Mouse (Mus musculus) forebrain, embryonic 16.5 days (tissue): ENCODE measurements around the gene Arhgap18. TPM values are rescaled to one million over a fixed set of nuclear protein-coding genes. Genes with fewer than 3 reads are reported as not detected.
"Not testable (repeated sequence)": the region's sequence is repeated elsewhere in the genome, so short reads cannot be mapped to it uniquely, and the experiment has no call there.

Experiments
- ATAC-seq: fragments of 200-750 bp; cut with Nextera tagmentation; 2 replicates; pipeline ENCODE4 v1.8.0; 2017; ENCODE audit warnings: mild to moderate bottlenecking, moderate library complexity
- H3K27ac ChIP-seq: fragments of 300-500 bp; sonication (generic); 2 replicates; pipeline ENCODE4 v1.5.1; 2014; ENCODE audit warnings: low read length, control low read depth
- H3K27me3 ChIP-seq: fragments of 300-500 bp; sonication (generic); replicated peaks from 2 replicates; pipeline ENCODE4 v1.6.1; 2014; ENCODE audit warnings: low read length; ENCODE audit not compliant: control insufficient read depth, insufficient read depth
- H3K36me3 ChIP-seq: fragments of 300-500 bp; sonication (generic); 2 replicates; pipeline ENCODE4 v1.6.1; 2014; ENCODE audit not compliant: control insufficient read depth, insufficient read depth
- H3K4me1 ChIP-seq: fragments of 300-500 bp; sonication (generic); replicated peaks from 2 replicates; pipeline ENCODE4 v1.6.1; 2014; ENCODE audit warnings: low read length; ENCODE audit not compliant: control insufficient read depth, insufficient read depth
- H3K4me2 ChIP-seq: fragments of 300-500 bp; sonication (generic); 2 replicates; pipeline ENCODE4 v1.6.1; 2014; ENCODE audit warnings: mild to moderate bottlenecking, low read length, control low read depth
- H3K4me3 ChIP-seq: fragments of 300-500 bp; sonication (generic); replicated peaks from 2 replicates; pipeline ENCODE4 v1.5.1; 2014; ENCODE audit warnings: mild to moderate bottlenecking, low read length, control low read depth
- H3K9ac ChIP-seq: fragments of 300-500 bp; sonication (generic); replicated peaks from 2 replicates; pipeline ENCODE4 v1.6.1; 2014; ENCODE audit warnings: low read depth, low read length, control low read depth
- H3K9me3 ChIP-seq: fragments of 300-500 bp; sonication (generic); 2 replicates; pipeline ENCODE4 v1.6.1; 2016; ENCODE audit warnings: low read length; ENCODE audit not compliant: control insufficient read depth
- WGBS: fragments of 180-500 bp; shearing (Covaris S2); extraction: QIAGEN DNeasy Blood & Tissue Kit; methylation state at CpG from one replicate; pipeline ENCODE4 v1.1.7; 2014; 5-methylcytosine and 5-hydroxymethylcytosine counted together
- polyA plus RNA-seq: library from polyadenylated mRNA; unstranded; fragments of >200 nt; fragmentation: Nextera tagmentation; extraction: Ambion mirVana; gene quantifications from 2 replicates; pipeline ENCODE4 v1.2.1, GENCODE M21; 2015

The Arhgap18 gene
- polyA plus RNA-seq, 1 experiment from 2014 or later = 13.2 TPM

DNA sequence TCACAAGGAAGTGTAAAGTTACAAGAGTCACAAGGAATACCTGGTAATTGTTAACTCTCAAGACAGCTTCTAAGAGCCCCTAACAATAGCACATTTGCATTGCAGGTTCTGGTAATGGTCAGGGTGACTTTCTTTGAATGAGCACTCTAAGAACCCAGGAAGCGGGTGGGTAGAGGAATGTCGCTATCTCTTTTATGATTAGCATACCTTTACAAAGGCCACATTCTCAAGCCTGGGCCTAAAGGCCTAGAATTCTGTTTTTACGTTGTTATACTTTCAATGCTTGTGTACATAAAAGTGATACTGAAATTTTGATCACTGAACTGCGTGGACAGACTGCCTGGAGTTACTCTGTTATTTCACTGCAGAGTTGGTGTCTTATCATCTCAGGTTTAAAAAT, 185.2 kb downstream of the Arhgap18 start:
- H3K9ac ChIP-seq, H3K4me1 ChIP-seq, H3K4me2 ChIP-seq, H3K27ac ChIP-seq, H3K9me3 ChIP-seq, H3K27me3 ChIP-seq, H3K4me3 ChIP-seq, H3K36me3 ChIP-seq, ATAC-seq: not testable (repeated sequence)
- WGBS = 85% methylated on average over 4 of the region's 4 CpGs

DNA sequence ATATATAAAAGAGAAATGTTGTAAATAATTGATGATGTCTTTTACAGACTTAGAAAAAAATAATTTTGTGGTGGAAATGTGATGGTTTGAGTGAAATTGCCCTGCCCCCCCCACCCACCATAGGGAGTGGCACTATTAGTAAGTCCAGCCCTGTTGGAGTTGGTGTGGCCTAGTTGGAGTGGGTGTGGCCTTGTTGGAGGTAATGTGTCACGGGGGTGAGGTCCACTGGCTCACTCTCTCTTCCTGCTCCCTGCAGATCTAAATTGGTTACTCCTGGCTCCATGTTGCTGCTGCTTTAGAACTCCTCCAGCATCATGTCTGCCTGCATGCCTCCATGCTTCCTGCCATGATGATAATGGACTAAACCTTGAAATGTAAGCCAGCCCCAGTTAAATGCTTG, 186.3 kb downstream of the Arhgap18 start:
- Histone ChIP-seq H3K4me1 (no peaks in the 10 kb centered on the region), H3K36me3 (no peaks in the 10 kb centered on the region), H3K9me3 (no peaks in the 10 kb centered on the region), H3K4me2 (no peak overlapping the region), H3K27me3 (no peaks in the 10 kb centered on the region), H3K9ac (no peak overlapping the region), H3K27ac (no peak overlapping the region), H3K4me3 (no peak overlapping the region)
- no peak for ATAC-seq
- 61% methylated on average over 1 of the region's 1 CpGs for WGBS

DNA sequence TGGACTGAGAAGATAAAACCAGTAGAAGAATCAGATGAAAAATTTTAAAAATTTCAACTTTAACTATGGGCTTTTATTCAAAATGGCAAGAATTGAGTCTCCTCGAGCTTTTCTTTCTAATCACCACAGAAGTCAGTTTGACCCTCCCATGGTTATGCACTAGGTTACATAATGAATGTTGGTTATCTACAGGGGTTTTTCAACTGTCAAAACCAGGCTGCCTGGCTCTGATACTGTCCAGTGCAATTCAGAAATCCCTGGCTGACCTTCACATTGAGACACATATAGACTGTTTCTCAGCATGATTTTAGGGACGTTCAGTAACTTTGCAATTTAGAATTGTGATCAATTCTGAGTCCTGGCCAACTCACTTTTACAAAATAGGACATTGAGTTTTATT, 195.1 kb downstream of the Arhgap18 start:
- Histone ChIP-seq H3K4me3 (no peak overlapping the region), H3K9ac (no peak overlapping the region), H3K27ac (no peak overlapping the region), H3K36me3 (no peaks in the 10 kb centered on the region), H3K27me3 (no peaks in the 10 kb centered on the region), H3K4me2 (no peak overlapping the region), H3K9me3 (no peaks in the 10 kb centered on the region), H3K4me1 (no peaks in the 10 kb centered on the region)
- 80% methylated on average over 2 of the region's 2 CpGs for WGBS
- no peak for ATAC-seq

DNA sequence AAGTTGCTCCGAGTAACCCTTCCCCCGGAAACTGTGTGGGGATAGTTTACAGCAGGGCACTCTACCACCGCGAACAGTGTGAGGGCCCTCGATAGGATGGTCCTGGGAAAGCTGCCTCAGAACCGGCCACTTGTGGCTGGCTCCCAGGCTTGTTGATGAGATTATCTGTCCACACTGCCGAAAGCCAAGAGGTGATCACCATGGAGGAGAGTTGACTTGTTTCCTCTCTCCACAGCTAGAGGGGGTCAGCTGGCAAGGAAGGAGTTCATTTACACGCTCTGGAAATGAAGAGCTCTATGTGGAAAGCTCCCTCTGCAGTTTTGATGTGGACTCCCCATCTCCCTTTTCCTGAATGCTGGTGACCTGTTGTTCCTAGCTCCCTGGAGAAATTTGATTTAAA, 196.4 kb downstream of the Arhgap18 start:
- no peaks in the 10 kb centered on the region for H3K4me1 ChIP-seq
- no peak overlapping the region for H3K9ac ChIP-seq
- WGBS = 77% methylated on average over 8 of the region's 8 CpGs
- H3K27ac ChIP-seq = no peak overlapping the region
- no peaks in the 10 kb centered on the region for H3K36me3 ChIP-seq
- no peaks in the 10 kb centered on the region for H3K27me3 ChIP-seq
- no peak overlapping the region for H3K4me3 ChIP-seq
- H3K9me3 ChIP-seq = no peaks in the 10 kb centered on the region
- H3K4me2 ChIP-seq = no peak overlapping the region
- ATAC-seq = no peak

DNA sequence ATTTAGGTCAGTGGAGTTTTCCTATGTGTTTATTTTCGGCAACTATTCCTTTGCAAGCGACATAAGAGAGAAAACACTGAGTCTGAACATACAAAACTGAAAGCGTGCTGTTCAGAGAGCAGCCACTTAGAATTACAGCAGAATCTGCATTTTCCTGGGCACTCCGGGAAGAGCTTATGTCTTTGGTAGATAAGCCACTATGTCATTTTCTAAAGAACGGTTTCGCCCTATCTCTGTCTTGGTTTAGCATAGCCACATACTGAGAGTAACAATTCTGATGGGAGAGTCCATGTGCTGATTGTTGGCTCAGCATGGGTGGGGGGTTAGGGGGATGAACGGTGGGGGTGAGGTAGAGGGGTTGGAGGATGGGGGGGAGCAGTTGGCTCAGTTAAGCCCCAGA, 197.2 kb downstream of the Arhgap18 start:
- 83% methylated on average over 7 of the region's 7 CpGs for WGBS

DNA sequence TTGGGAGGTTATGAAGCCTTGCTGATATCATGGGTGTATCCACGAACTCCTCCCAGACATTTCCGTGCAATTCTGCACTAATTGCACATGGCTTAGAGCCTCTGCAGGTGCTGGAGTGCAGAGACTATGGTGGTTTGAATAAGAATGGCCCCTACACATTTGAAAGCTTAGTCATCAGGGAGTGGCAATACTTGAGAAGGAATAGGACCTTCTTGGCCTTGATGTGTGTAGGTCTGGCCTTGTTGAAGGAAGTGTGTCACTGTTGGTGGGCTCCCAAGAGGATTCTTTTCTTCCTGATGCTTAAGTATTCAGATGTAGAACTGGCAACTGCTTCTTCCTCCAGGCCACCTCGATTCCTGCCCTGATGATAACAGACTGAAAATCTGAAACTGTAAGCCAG, 205.3 kb downstream of the Arhgap18 start:
- no peaks in the 10 kb centered on the region for H3K9me3 ChIP-seq
- no peak for ATAC-seq
- WGBS = 89% methylated on average over 3 of the region's 3 CpGs
- no peaks in the 10 kb centered on the region for H3K4me1 ChIP-seq
- H3K36me3 ChIP-seq = no peaks in the 10 kb centered on the region
- no peak overlapping the region for H3K27ac ChIP-seq
- H3K4me3 ChIP-seq = no peak overlapping the region
- no peak overlapping the region for H3K9ac ChIP-seq
- no peaks in the 10 kb centered on the region for H3K27me3 ChIP-seq
- H3K4me2 ChIP-seq = no peak overlapping the region

More for the DNA sequence above, 197.2 kb downstream of the Arhgap18 start:
- no peak overlapping the region for H3K4me3 ChIP-seq
- no peak overlapping the region for H3K9ac ChIP-seq
- no peaks in the 10 kb centered on the region for H3K27me3 ChIP-seq
- no peaks in the 10 kb centered on the region for H3K4me1 ChIP-seq
- ATAC-seq = no peak
- no peak overlapping the region for H3K4me2 ChIP-seq
- no peak overlapping the region for H3K27ac ChIP-seq
- no peaks in the 10 kb centered on the region for H3K36me3 ChIP-seq
- no peaks in the 10 kb centered on the region for H3K9me3 ChIP-seq
